Mouse (Mus musculus): Measurements from ENCODE around the gene Apbb2. TPM values are rescaled to one million over a fixed set of nuclear protein-coding genes. Genes with fewer than 3 reads are reported as not detected.

Gene Apbb2
- polyA plus RNA-seq, 1 experiment from 2014 or later = 69.5 TPM

DNA sequence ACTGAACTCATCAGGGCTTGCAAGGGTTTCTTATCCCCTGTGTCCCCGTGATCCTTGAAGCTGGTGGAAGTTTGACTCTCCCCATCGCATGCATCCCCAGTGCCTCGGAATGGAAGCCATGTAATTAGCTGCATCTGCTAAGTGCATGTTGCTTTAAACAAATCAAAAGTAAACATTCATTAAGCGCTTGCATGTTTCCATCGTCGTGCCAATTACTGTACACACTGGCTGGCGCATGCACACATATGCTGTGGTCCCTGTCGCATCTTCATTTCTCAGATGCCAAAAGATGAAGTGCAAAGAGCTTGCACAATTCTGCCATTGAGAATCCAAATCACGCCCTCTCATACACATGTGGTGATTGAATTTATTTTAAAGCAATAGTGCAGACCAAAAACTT, 257.8 kb downstream of the Apbb2 start:
- no peak overlapping the region for H3K9ac ChIP-seq (replicated peaks)
- H3K4me1 ChIP-seq = peaks cover 16% of the 10 kb centered on the region
- H3K27me3 ChIP-seq = no peaks in the 10 kb centered on the region; the same call in 1 of the 2 replicates
- H3K4me2 ChIP-seq (replicated peaks) = no peak overlapping the region
- peaks cover 5% of the 10 kb centered on the region; the same call in 1 of the 2 replicates for H3K36me3 ChIP-seq
- no peak for ATAC-seq (ENCODE audit: low FRiP score, low read depth)
- no peaks in the 10 kb centered on the region for H3K9me3 ChIP-seq
- 0 out of 2 replicates have a peak overlapping the region, but pooled peaks have one; percentile 31 for H3K27ac ChIP-seq (replicated peaks)
- WGBS = 83% methylated on average over 9 of the region's 9 CpGs
- no peak overlapping the region for H3K4me3 ChIP-seq

DNA sequence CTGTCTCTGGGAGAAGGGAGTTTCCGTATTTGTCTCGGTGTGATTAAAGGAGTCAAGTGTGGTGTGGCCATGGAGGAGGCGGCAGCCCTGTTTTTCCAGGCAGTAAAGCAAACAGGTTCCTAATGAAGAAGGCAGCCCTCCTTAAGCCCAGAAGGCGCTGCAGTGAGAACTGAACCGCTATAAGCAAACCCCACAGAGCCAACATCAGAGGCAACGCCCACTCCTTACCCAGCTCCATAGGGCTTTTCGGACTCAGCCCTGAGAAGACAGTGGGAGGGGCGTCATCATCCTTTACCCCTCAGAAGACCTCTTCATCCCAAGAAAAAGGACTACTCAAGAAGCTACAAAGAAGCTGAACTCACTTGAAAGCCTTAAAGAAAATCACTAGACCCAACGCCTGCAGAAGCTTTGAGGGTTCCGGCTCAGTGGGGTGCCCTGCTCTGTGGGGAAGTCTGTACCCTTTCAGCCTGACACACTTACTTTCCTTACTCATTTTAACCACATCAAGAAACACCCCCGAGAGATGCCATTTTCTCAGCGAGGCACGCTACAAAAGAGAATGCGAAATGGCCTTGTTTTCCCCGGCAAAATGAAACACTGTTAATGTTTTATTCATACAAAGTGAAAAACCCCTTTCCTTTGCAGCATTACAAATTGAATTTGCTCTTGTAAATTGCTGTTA, 258.7 kb downstream of the Apbb2 start:
- H3K9ac ChIP-seq (replicated peaks) = no peak overlapping the region
- no peaks in the 10 kb centered on the region; the same call in 1 of the 2 replicates for H3K27me3 ChIP-seq
- H3K36me3 ChIP-seq = peaks cover 5% of the 10 kb centered on the region; the same call in 1 of the 2 replicates
- H3K4me2 ChIP-seq (replicated peaks) = no peak overlapping the region; the same call in 1 of the 2 replicates
- H3K27ac ChIP-seq (replicated peaks) = no peak overlapping the region
- peaks cover 16% of the 10 kb centered on the region for H3K4me1 ChIP-seq
- no peaks in the 10 kb centered on the region for H3K9me3 ChIP-seq
- H3K4me3 ChIP-seq = no peak overlapping the region
- WGBS = 42% methylated on average over 15 of the region's 15 CpGs
- no peak; the same call in 1 of the 2 replicates for ATAC-seq (ENCODE audit: low FRiP score, low read depth)

DNA sequence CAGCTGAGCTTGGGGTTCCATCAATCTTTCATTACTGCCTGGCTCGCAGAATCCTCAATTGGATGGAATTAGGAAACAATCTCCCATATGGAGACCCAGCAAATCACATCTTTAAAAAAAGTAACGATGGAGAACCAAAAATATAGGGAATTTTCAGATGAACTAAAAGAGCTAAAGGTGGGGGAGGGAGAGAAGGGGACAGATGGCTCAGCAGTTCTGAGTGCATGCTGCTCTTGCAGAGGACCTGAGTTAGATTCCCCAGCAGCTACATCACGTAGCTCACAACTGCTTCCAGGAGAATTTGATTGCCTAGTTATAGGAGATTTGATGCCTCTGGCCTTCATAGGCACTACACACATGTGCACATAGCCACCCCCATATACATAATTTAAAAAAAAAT, 263.4 kb downstream of the Apbb2 start:
- no peak overlapping the region for H3K27ac ChIP-seq (replicated peaks)
- no peak for ATAC-seq (ENCODE audit: low FRiP score, low read depth)

DNA sequence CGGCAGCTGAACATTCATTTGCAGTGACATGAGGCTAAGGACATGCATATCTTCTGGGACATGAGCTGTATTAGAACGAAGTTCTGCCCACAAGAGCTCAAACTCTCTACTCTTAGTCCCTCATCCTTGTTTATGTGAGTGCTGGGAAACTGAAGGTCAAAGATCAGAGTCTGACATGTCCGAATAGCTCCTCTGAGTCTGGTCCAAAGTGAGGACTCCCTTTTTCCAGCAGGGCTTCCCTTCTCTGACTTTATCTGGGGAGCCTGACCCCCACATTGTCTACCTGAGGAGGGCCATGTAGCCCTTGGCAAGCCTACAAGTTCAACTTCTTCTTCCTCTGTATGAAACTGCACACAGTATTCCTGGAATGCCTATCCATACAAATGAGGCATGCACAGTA, 264.7 kb downstream of the Apbb2 start:
- Histone ChIP-seq H3K4me3 (no peak overlapping the region), H3K36me3 (0 out of 2 replicates have a peak, but pooled peaks cover 5% of the 10 kb centered on the region), H3K4me2 (replicated peaks) (no peak overlapping the region), H3K9ac (replicated peaks) (no peak overlapping the region), H3K9me3 (no peaks in the 10 kb centered on the region), H3K27me3 (no peaks in the 10 kb centered on the region), H3K27ac (replicated peaks) (no peak overlapping the region), H3K4me1 (peaks cover 5% of the 10 kb centered on the region; the same call in 1 of the 2 replicates)
- no peak for ATAC-seq (ENCODE audit: low FRiP score, low read depth)
- 71% methylated on average over 3 of the region's 3 CpGs for WGBS

More for the DNA sequence above, 263.4 kb downstream of the Apbb2 start:
- Histone ChIP-seq H3K27me3 (no peaks in the 10 kb centered on the region; the same call in 1 of the 2 replicates), H3K4me1 (peaks cover 12% of the 10 kb centered on the region; the same call in 1 of the 2 replicates), H3K4me2 (replicated peaks) (no peak overlapping the region), H3K9me3 (no peaks in the 10 kb centered on the region), H3K9ac (replicated peaks) (no peak overlapping the region), H3K36me3 (0 out of 2 replicates have a peak, but pooled peaks cover 5% of the 10 kb centered on the region), H3K4me3 (no peak overlapping the region)
- 91% methylated on average over 3 of the region's 3 CpGs for WGBS

DNA sequence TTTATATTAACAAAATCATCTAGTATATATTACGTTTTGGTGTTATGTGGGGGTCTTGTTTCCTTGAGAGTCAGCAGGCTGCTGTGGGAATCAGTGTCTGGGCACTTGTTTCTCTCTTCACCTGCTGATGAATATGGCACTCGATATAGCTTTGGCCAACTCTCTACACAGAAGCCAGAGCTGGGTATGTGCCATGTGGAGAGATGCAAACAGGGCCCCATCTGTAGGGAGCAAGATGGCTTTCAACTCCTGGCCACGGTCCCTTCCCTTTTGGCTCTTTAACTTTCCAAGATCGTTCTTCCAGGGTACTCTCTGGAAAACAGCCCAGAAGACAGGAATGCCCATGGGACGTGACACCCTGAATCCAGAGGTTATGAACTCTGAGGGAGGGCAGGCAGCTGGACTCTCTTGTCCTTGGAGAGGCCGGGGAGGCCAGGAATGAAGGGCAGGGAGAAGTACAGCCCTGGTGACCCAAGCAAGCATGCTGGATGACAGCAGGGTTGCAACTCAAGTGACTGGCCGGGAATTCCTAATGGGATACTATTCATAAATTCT, 266.7 kb downstream of the Apbb2 start:
- Histone ChIP-seq H3K4me3 (no peak overlapping the region), H3K27me3 (no peaks in the 10 kb centered on the region), H3K9ac (replicated peaks) (no peak overlapping the region), H3K9me3 (no peaks in the 10 kb centered on the region), H3K36me3 (0 out of 2 replicates have a peak, but pooled peaks cover 5% of the 10 kb centered on the region), H3K4me2 (replicated peaks) (no peak overlapping the region), H3K27ac (replicated peaks) (no peak overlapping the region), H3K4me1 (peaks cover 11% of the 10 kb centered on the region; the same call in 1 of the 2 replicates)
- 94% methylated on average over 7 of the region's 7 CpGs for WGBS
- no peak for ATAC-seq (ENCODE audit: low FRiP score, low read depth)

DNA sequence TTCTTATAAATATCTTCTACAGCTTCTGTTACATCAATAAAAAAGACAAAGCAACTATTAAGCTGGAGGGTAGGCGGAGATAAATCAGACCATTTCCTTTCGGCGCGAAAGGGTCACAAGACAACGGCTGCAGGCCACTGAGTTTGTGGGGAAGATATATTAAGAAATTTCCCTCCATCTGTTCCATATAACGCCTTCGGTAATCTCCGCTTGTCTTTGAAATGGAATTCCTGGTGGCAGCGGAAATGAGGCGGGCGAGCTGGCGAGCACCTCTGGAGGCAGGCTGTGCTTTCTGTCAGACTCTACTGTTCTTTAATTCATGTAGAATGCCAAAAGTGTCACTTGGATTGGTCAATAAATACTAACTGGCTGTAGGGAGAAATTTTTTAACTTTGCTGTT, 267.5 kb downstream of the Apbb2 start:
- H3K4me2 ChIP-seq (replicated peaks) = no peak overlapping the region
- H3K9ac ChIP-seq (replicated peaks) = no peak overlapping the region
- ATAC-seq (ENCODE audit: low FRiP score, low read depth) = no peak
- no peak overlapping the region for H3K27ac ChIP-seq (replicated peaks)
- 0 out of 2 replicates have a peak, but pooled peaks cover 4% of the 10 kb centered on the region for H3K36me3 ChIP-seq
- H3K9me3 ChIP-seq = no peaks in the 10 kb centered on the region
- peaks cover 11% of the 10 kb centered on the region; the same call in 1 of the 2 replicates for H3K4me1 ChIP-seq
- H3K27me3 ChIP-seq = no peaks in the 10 kb centered on the region
- H3K4me3 ChIP-seq = no peak overlapping the region
- WGBS = 92% methylated on average over 12 of the region's 12 CpGs

DNA sequence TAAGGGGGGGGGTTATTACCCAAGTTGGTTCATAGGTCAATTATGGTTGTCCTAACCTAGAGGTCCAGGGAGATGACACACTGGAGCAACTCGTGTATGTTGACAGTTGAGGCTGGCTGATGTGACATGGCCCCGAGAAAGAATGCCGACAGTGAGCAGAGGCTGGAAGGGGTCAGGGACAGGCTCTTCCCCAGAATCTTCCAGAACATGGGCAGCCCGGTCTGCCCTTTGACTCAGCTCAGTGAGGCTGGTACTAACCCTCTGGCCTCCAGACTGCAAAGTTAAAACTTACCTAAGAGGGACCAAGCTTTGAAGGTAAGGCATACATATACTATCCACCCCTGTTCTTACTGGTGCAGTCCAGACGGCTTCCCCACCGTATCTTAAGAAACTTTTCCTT, 268.0 kb downstream of the Apbb2 start:
- Histone ChIP-seq H3K27me3 (no peaks in the 10 kb centered on the region), H3K9me3 (no peaks in the 10 kb centered on the region), H3K4me3 (no peak overlapping the region), H3K4me1 (peaks cover 11% of the 10 kb centered on the region; the same call in 1 of the 2 replicates), H3K4me2 (replicated peaks) (no peak overlapping the region), H3K36me3 (no peaks in the 10 kb centered on the region), H3K27ac (replicated peaks) (no peak overlapping the region), H3K9ac (replicated peaks) (no peak overlapping the region)
- ATAC-seq (ENCODE audit: low FRiP score, low read depth) = no peak
- WGBS = 91% methylated on average over 6 of the region's 6 CpGs

DNA sequence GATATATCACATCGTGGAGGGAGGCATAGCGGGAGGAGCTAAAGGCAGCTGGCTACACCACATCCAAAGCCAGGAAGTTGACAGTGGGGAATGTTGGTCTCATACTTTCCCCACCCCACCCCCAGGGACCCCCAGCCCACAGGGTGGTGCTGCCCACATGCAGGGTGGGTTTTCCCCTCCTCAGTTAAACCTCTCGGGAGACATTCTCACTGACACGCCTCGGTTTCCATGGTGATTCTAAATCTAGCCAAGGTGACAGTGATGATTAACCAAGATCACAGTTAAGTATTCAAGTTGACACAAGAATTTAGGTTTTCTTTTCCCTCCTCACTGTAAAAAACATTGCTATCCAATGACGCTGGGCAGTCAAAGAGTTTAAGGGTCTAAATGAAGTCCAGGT, 270.2 kb downstream of the Apbb2 start:
- H3K4me2 ChIP-seq (replicated peaks) = no peak overlapping the region
- 0 out of 2 replicates have a peak, but pooled peaks cover 6% of the 10 kb centered on the region for H3K4me1 ChIP-seq
- no peak overlapping the region for H3K27ac ChIP-seq (replicated peaks)
- no peak overlapping the region for H3K4me3 ChIP-seq
- H3K27me3 ChIP-seq = no peaks in the 10 kb centered on the region
- no peaks in the 10 kb centered on the region for H3K9me3 ChIP-seq
- H3K9ac ChIP-seq (replicated peaks) = no peak overlapping the region
- no peaks in the 10 kb centered on the region for H3K36me3 ChIP-seq
- WGBS = 79% methylated on average over 6 of the region's 6 CpGs
- ATAC-seq (ENCODE audit: low FRiP score, low read depth) = no peak

DNA sequence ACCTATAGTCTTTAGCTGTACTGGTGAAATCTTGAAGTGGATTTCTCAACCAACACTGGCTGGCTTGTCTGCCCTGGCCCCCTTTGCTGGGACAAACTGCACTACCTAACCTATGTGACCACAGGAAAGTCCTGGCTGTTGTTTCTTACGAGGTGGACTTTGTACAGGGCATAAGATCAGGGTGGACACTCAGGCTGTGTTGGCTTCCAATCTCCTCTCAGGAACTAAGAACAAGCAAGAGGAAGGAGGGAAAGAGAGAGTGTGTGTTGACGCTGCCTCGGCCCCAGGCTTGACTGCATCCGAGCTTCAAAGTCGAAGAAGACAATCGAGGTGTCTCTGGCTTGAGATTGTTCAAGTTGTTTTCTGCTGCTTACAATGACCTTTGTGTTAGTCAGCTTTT, 271.8 kb downstream of the Apbb2 start:
- Histone ChIP-seq H3K9me3 (no peaks in the 10 kb centered on the region), H3K27me3 (no peaks in the 10 kb centered on the region), H3K36me3 (no peaks in the 10 kb centered on the region), H3K9ac (replicated peaks) (no peak overlapping the region), H3K27ac (replicated peaks) (no peak overlapping the region), H3K4me2 (replicated peaks) (no peak overlapping the region), H3K4me1 (peaks cover 10% of the 10 kb centered on the region), H3K4me3 (no peak overlapping the region)
- 90% methylated on average over 6 of the region's 6 CpGs for WGBS
- ATAC-seq (ENCODE audit: low FRiP score, low read depth) = no peak

DNA sequence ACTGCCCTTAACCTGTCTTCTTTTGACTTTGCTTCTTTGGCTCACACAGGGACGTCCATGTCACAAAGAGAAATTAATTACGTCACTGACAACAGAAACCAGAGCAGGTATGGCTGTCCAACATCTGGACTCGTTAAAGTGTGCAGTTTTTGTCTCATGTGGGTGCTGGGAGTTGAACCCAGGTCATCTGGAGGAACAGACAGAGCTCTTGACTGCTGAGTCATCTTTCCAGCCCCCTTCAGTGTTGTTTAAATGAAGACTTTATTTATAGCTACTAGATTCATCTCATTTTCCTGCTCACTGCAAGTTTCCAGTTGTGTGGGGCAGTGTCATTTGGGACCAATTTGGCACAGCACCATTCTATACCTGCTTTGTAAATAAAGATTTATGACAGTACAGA, 273.4 kb downstream of the Apbb2 start:
- no peak overlapping the region for H3K27ac ChIP-seq (replicated peaks)
- no peak overlapping the region for H3K4me2 ChIP-seq (replicated peaks)
- WGBS = 70% methylated on average over 3 of the region's 3 CpGs
- H3K27me3 ChIP-seq = no peaks in the 10 kb centered on the region
- H3K36me3 ChIP-seq = no peaks in the 10 kb centered on the region
- H3K4me1 ChIP-seq = peaks cover 24% of the 10 kb centered on the region
- H3K9ac ChIP-seq (replicated peaks) = no peak overlapping the region
- ATAC-seq (ENCODE audit: low FRiP score, low read depth) = no peak
- no peak overlapping the region for H3K4me3 ChIP-seq
- no peaks in the 10 kb centered on the region for H3K9me3 ChIP-seq

DNA sequence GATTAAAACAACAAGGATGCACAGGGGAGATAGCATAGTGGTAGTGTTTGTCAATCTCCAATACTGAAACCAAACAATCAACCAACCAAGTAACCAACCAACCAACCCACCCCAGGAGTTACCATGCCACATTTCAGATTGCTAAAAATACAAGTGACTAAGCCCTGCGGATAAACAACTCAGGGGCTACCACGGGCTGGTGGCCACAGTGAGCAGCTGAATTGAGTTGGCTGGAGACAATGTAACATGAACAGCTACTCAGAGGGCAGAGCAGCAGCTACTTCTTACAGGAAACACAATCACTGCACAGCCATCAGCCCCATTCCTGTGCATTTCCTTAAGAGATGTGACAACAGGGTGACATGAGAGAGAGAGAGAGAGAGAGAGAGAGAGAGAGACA, 274.4 kb downstream of the Apbb2 start:
- no peaks in the 10 kb centered on the region for H3K36me3 ChIP-seq
- H3K9me3 ChIP-seq = no peaks in the 10 kb centered on the region
- H3K4me1 ChIP-seq = peaks cover 24% of the 10 kb centered on the region
- ATAC-seq (ENCODE audit: low FRiP score, low read depth) = no peak
- no peak overlapping the region for H3K9ac ChIP-seq (replicated peaks)
- 77% methylated on average over 2 of the region's 2 CpGs for WGBS
- H3K27me3 ChIP-seq = no peaks in the 10 kb centered on the region
- no peak overlapping the region for H3K4me3 ChIP-seq
- H3K27ac ChIP-seq (replicated peaks) = no peak overlapping the region
- H3K4me2 ChIP-seq (replicated peaks) = no peak overlapping the region

DNA sequence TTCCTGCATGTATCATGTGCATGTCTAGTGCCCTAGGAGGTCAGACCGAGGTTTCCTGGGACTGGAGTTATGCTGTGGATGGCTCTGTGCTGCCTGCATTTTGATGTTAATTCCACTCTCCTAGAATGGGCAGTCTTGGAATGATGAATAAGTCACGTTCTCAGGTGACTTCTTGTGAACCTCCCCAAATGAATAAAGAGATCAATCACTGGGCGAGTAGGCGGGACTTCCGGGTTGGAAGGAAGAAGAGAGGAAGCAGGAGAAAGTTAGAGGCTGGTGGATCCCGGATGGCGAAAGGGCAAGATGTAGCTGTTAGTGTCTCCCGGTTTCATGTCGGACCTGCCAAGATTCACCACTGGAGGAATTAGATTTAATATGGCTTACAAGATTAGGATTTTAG, 276.3 kb downstream of the Apbb2 start:
- WGBS = 70% methylated on average over 9 of the region's 9 CpGs
- H3K36me3 ChIP-seq = no peaks in the 10 kb centered on the region
- H3K4me2 ChIP-seq (replicated peaks) = no peak overlapping the region
- H3K4me1 ChIP-seq = peaks cover 33% of the 10 kb centered on the region
- no peak for ATAC-seq (ENCODE audit: low FRiP score, low read depth)
- no peaks in the 10 kb centered on the region for H3K27me3 ChIP-seq
- H3K9me3 ChIP-seq = no peaks in the 10 kb centered on the region
- no peak overlapping the region for H3K27ac ChIP-seq (replicated peaks)
- no peak overlapping the region for H3K4me3 ChIP-seq
- H3K9ac ChIP-seq (replicated peaks) = no peak overlapping the region
